Mouse (Mus musculus): ENCODE results near the gene Myo19.

GRCm38 (mm10) chr11:84939508-84940053 lies 59.6 kb downstream of the Myo19 start:
- TF ChIP-seq CTCF (IDR thresholded peaks at IDR 0.05; ENCODE audit: control insufficient read depth, insufficient read depth, insufficient replicate concordance, low read depth, low read length) (no peak), POLR2A (IDR thresholded peaks at IDR 0.05; ENCODE audit: control insufficient read depth, low read depth, low read length) (no peak)
